Mouse (Mus musculus): Measurements from ENCODE around the gene Ifi35. TPM values are rescaled to one million over a fixed set of nuclear protein-coding genes. Genes with fewer than 3 reads are reported as not detected.
"Not testable (repeated sequence)": the region's sequence is repeated elsewhere in the genome, so short reads cannot be mapped to it uniquely, and the experiment has no call there.

Gene Ifi35
- total RNA-seq, 2 experiments from 2014 or later, result 30.0 to 30.3 TPM

GRCm38 (mm10) chr11:101467477-101468262 is 19.5 kb downstream of the Ifi35 start:
- DNase-seq (ENCODE audit: low spot score in 2 of 2), result peak; percentile 44

GRCm38 (mm10) chr11:101468263-101468688 is 20.1 kb downstream of the Ifi35 start:
- no peak for DNase-seq (ENCODE audit: low spot score in 2 of 2)

- no peak for DNase-seq (ENCODE audit: low spot score in 2 of 2)
These were observed 20.5 kb downstream of the Ifi35 start for GRCm38 (mm10) chr11:101468731-101469130.

GRCm38 (mm10) chr11:101469155-101469554 is 20.9 kb downstream of the Ifi35 start:
- no peak for DNase-seq (ENCODE audit: low spot score in 2 of 2)

GRCm38 (mm10) chr11:101470206-101470605 is 22.0 kb downstream of the Ifi35 start:
- no peak for DNase-seq (ENCODE audit: low spot score in 2 of 2)

- DNase-seq (ENCODE audit: low spot score in 2 of 2), result no peak
These were observed 23.7 kb downstream of the Ifi35 start for GRCm38 (mm10) chr11:101471926-101472325.

- no peak for DNase-seq (ENCODE audit: low spot score in 2 of 2)
These were observed 24.1 kb downstream of the Ifi35 start for GRCm38 (mm10) chr11:101472336-101472735.

- DNase-seq (ENCODE audit: low spot score in 2 of 2), result not testable (repeated sequence)
These were observed 25.5 kb downstream of the Ifi35 start for GRCm38 (mm10) chr11:101473686-101474085.

- DNase-seq (ENCODE audit: low spot score in 2 of 2), result no peak
These were observed 26.1 kb downstream of the Ifi35 start for GRCm38 (mm10) chr11:101474298-101474697.

GRCm38 (mm10) chr11:101476361-101476760 is 28.2 kb downstream of the Ifi35 start:
- not testable (repeated sequence) for DNase-seq (ENCODE audit: low spot score in 2 of 2)

- no peak for DNase-seq (ENCODE audit: low spot score in 2 of 2)
These were observed 29.0 kb downstream of the Ifi35 start for GRCm38 (mm10) chr11:101477194-101477551.

- no peak for DNase-seq (ENCODE audit: low spot score in 2 of 2)
These were observed 29.5 kb downstream of the Ifi35 start for GRCm38 (mm10) chr11:101477552-101478211.

GRCm38 (mm10) chr11:101479171-101479635 is 31.0 kb downstream of the Ifi35 start:
- DNase-seq (ENCODE audit: low spot score in 2 of 2), result no peak

GRCm38 (mm10) chr11:101480912-101481311 is 32.7 kb downstream of the Ifi35 start:
- DNase-seq (ENCODE audit: low spot score in 2 of 2), result no peak

- DNase-seq (ENCODE audit: low spot score in 2 of 2), result no peak
These were observed 35.6 kb downstream of the Ifi35 start for GRCm38 (mm10) chr11:101483804-101484203.

GRCm38 (mm10) chr11:101484245-101484644 is 36.0 kb downstream of the Ifi35 start:
- no peak for DNase-seq (ENCODE audit: low spot score in 2 of 2)

GRCm38 (mm10) chr11:101484814-101485213 is 36.6 kb downstream of the Ifi35 start:
- no peak for DNase-seq (ENCODE audit: low spot score in 2 of 2)

- no peak for DNase-seq (ENCODE audit: low spot score in 2 of 2)
These were observed 37.4 kb downstream of the Ifi35 start for GRCm38 (mm10) chr11:101485509-101486028.

GRCm38 (mm10) chr11:101486126-101486525 is 37.9 kb downstream of the Ifi35 start:
- DNase-seq (ENCODE audit: low spot score in 2 of 2), result no peak

- DNase-seq (ENCODE audit: low spot score in 2 of 2), result no peak
These were observed 58.1 kb downstream of the Ifi35 start for GRCm38 (mm10) chr11:101506269-101506780.

GRCm38 (mm10) chr11:101507090-101507489 is 58.9 kb downstream of the Ifi35 start:
- no peak for DNase-seq (ENCODE audit: low spot score in 2 of 2)
